ENCODE assay signal across 20 mouse cellular contexts in genomic region chr5:96554940-96555679, GRCm38 (mm10).
A peak's percentile ranks its signal among the peaks of the same experiment; 100 is the strongest.
DNase-seq lines count a peak whose midpoint lies in the region; ATAC-seq lines count a peak whose summit lies in the region.
"Had no signal": no experiment of that assay in that cellular context is flagged by ENCODE, and none has a peak within 500 bp of the region (broad histone marks: within the 10 kb centered on the region; RNA-seq: fewer than 3 reads in every experiment).

No protein-coding gene starts in this region.

- H3K27me3 ChIP-seq in hindbrain, embryonic 11.5 days (ENCODE audit: control insufficient read depth, insufficient read depth, low read length) = no peaks in the 10 kb centered on the region
- H3K27me3 ChIP-seq: CH12.LX; embryonic facial prominence, embryonic 15.5 days had no signal

- 87% methylated on average over 12 of the region's 12 CpGs for WGBS in hindbrain, embryonic 11.5 days

- H3K9me3 ChIP-seq in hindbrain, embryonic 11.5 days (ENCODE audit: control insufficient read depth, low read length) = no peaks in the 10 kb centered on the region
- H3K9me3 ChIP-seq: embryonic facial prominence, embryonic 15.5 days had no signal

- H3K4me1 ChIP-seq in hindbrain, embryonic 11.5 days (replicated peaks; ENCODE audit: control insufficient read depth, insufficient read depth, low read length) = no peaks in the 10 kb centered on the region; the same call in 1 of the 2 replicates
- H3K4me1 ChIP-seq: embryonic facial prominence, embryonic 15.5 days had no signal

- H3K36me3 ChIP-seq in hindbrain, embryonic 11.5 days (ENCODE audit: control insufficient read depth, insufficient read depth, low read length) = no peaks in the 10 kb centered on the region
- H3K36me3 ChIP-seq: embryonic facial prominence, embryonic 15.5 days had no signal

- ATAC-seq in hindbrain, embryonic 11.5 days (ENCODE audit: low FRiP score) = no peak
- ATAC-seq: hindbrain, embryonic 16.5 days; lung, postnatal 0 days had no signal

- H3K4me3 ChIP-seq in hindbrain, embryonic 11.5 days (ENCODE audit: low read depth, low read length) = no peak overlapping the region
- H3K4me3 ChIP-seq: embryonic facial prominence, embryonic 15.5 days; heart, adult 2 months; left cerebral cortex, adult 2 months had no signal

- no peak overlapping the region for H3K4me2 ChIP-seq in hindbrain, embryonic 11.5 days (replicated peaks; ENCODE audit: low read depth, low read length)
- H3K4me2 ChIP-seq: embryonic facial prominence, embryonic 15.5 days had no signal

- no peak overlapping the region for H3K27ac ChIP-seq in hindbrain, embryonic 11.5 days (ENCODE audit: low read depth, low read length)
- H3K27ac ChIP-seq: embryonic facial prominence, embryonic 15.5 days; heart, adult 2 months; left cerebral cortex, adult 2 months had no signal

- DNase-seq in cerebellum, postnatal 14 days = peak; percentile 3 to 17
- DNase-seq in cerebellum, postnatal 4 days (ENCODE audit: low spot score in 2 of 2) = no peak
- DNase-seq in kidney, adult 11 months = peak; percentile 17
- DNase-seq in kidney, postnatal 10 days = no peak
- peak; percentile 18 for DNase-seq in kidney, adult 9 months
- DNase-seq in kidney, postnatal 36 days = peak; percentile 13 to 18
- DNase-seq in hindbrain, embryonic 11.5 days (ENCODE audit: low spot score) = no peak
- DNase-seq: cerebellum, adult 9-10 months; heart, adult 2 months; heart, postnatal 4 days; layer of hippocampus, adult 9-11 months; left cerebral cortex, postnatal 4 days; liver; right cerebral cortex, adult 18-20 months; thymus, postnatal 4 days had no signal

- H3K9ac ChIP-seq in hindbrain, embryonic 11.5 days (ENCODE audit: low read depth, low read length) = no peak overlapping the region
- H3K9ac ChIP-seq: embryonic facial prominence, embryonic 15.5 days had no signal

Comparison
In these comparisons a context has a peak if more than half of its experiments do, and no peak if none do; other contexts are left out.
1. DNase-seq: peak in cerebellum, postnatal 14 days (2 of 2), kidney, adult 11 months (single experiment), kidney, adult 9 months (single experiment) and kidney, postnatal 36 days (2 of 2); none in cerebellum, postnatal 4 days (0 of 2), kidney, postnatal 10 days (single experiment) and hindbrain, embryonic 11.5 days (single experiment).